Mouse (Mus musculus): ENCODE measurements around the gene Rasl12. TPM values are rescaled to one million over a fixed set of nuclear protein-coding genes. Genes with fewer than 3 reads are reported as not detected.

Gene Rasl12
- polyA plus RNA-seq, 1 experiment from 2014 or later, result 2.5 TPM

DNA sequence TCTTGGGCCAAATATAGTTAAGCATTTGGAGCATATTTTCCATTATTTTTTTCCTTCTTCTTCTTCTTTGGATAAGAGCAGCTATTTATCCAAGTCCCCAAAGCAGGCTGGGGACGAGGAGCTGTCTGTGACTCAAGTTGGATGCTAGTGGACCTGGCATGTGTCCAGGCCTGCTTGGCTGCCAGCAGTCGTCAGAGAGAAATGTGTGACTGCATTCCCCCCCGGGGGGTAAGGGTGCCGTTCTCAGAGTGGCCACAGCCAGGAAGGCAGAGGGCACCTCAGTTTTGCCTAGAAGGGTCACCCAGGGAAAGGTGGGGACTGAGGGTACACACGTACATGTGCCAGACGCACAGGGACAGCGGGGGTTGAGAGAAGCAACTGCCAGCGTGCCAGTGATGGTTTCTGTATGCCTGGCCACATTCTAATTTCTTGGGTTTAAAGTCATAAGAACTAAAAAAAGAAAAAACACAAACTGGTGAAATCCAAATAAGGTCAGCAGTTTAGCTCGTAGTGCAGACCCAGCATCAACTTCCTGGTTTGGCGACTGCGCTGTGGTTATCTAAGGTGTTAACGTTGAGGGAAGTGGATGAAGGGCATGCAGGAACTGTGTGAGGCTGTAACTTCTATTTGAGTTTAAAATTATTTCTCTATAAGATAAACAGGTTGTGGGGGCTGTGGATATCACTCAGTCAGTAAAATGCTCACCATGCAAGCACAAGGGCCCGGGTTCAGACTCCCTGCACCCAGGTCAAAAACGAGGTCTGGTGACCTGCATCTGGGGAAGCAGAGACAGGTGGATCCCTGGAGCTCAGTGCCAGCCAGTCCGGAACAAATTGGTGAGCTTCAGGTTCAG, 6.3 kb downstream of the Rasl12 start:
- Histone ChIP-seq H3K9ac (ENCODE audit: low read depth, low read length) (no peak overlapping the region), H3K4me1 (ENCODE audit: control insufficient read depth, insufficient read depth, low read length) (no peaks in the 10 kb centered on the region; the same call in 1 of the 2 replicates), H3K9me3 (replicated peaks; ENCODE audit: control insufficient read depth, low read length) (no peaks in the 10 kb centered on the region), H3K4me2 (no peak overlapping the region), H3K27me3 (ENCODE audit: control insufficient read depth, insufficient read depth, low read length) (no peaks in the 10 kb centered on the region), H3K4me3 (ENCODE audit: low read depth, low read length) (no peak overlapping the region), H3K27ac (ENCODE audit: low read depth, low read length) (no peak overlapping the region), H3K36me3 (ENCODE audit: control insufficient read depth, insufficient read depth, low read length) (no peaks in the 10 kb centered on the region)
- ATAC-seq (replicated peaks; ENCODE audit: insufficient number of reproducible peaks, low FRiP score, low TSS enrichment), result no peak
- 54% methylated on average over 15 of the region's 15 CpGs for WGBS (ENCODE audit: insufficient replicate concordance)

GRCm38 (mm10) chr9:65405184-65405449, 6.8 kb downstream of the Rasl12 start:
- Histone ChIP-seq H3K9me3 (replicated peaks; ENCODE audit: control insufficient read depth, low read length) (no peaks in the 10 kb centered on the region), H3K9ac (ENCODE audit: low read depth, low read length) (no peak overlapping the region), H3K27ac (ENCODE audit: low read depth, low read length) (no peak overlapping the region), H3K4me2 (no peak overlapping the region), H3K4me1 (ENCODE audit: control insufficient read depth, insufficient read depth, low read length) (no peaks in the 10 kb centered on the region; the same call in 1 of the 2 replicates), H3K4me3 (ENCODE audit: low read depth, low read length) (no peak overlapping the region), H3K27me3 (ENCODE audit: control insufficient read depth, insufficient read depth, low read length) (no peaks in the 10 kb centered on the region), H3K36me3 (ENCODE audit: control insufficient read depth, insufficient read depth, low read length) (no peaks in the 10 kb centered on the region)
- 73% methylated on average over 2 of the region's 2 CpGs for WGBS (ENCODE audit: insufficient replicate concordance)
- ATAC-seq (replicated peaks; ENCODE audit: insufficient number of reproducible peaks, low FRiP score, low TSS enrichment), result no peak

- Histone ChIP-seq H3K36me3 (ENCODE audit: control insufficient read depth, insufficient read depth, low read length) (no peaks in the 10 kb centered on the region), H3K27ac (ENCODE audit: low read depth, low read length) (no peak overlapping the region), H3K9ac (ENCODE audit: low read depth, low read length) (no peak overlapping the region), H3K9me3 (replicated peaks; ENCODE audit: control insufficient read depth, low read length) (no peaks in the 10 kb centered on the region), H3K4me2 (no peak overlapping the region), H3K4me1 (ENCODE audit: control insufficient read depth, insufficient read depth, low read length) (no peaks in the 10 kb centered on the region; the same call in 1 of the 2 replicates), H3K4me3 (ENCODE audit: low read depth, low read length) (no peak overlapping the region), H3K27me3 (ENCODE audit: control insufficient read depth, insufficient read depth, low read length) (no peaks in the 10 kb centered on the region)
- no peak for ATAC-seq (replicated peaks; ENCODE audit: insufficient number of reproducible peaks, low FRiP score, low TSS enrichment)
- WGBS (ENCODE audit: insufficient replicate concordance), result 72% methylated on average over 5 of the region's 5 CpGs
Measured at GRCm38 (mm10) chr9:65407327-65407726, 9.0 kb downstream of the Rasl12 start.

- Histone ChIP-seq H3K4me1 (ENCODE audit: control insufficient read depth, insufficient read depth, low read length) (no peaks in the 10 kb centered on the region; the same call in 1 of the 2 replicates), H3K4me3 (ENCODE audit: low read depth, low read length) (no peak overlapping the region), H3K9me3 (replicated peaks; ENCODE audit: control insufficient read depth, low read length) (no peaks in the 10 kb centered on the region), H3K27me3 (ENCODE audit: control insufficient read depth, insufficient read depth, low read length) (no peaks in the 10 kb centered on the region), H3K36me3 (ENCODE audit: control insufficient read depth, insufficient read depth, low read length) (no peaks in the 10 kb centered on the region), H3K9ac (ENCODE audit: low read depth, low read length) (no peak overlapping the region), H3K27ac (ENCODE audit: low read depth, low read length) (no peak overlapping the region), H3K4me2 (no peak overlapping the region)
- 77% methylated on average over 3 of the region's 3 CpGs for WGBS (ENCODE audit: insufficient replicate concordance)
- no peak for ATAC-seq (replicated peaks; ENCODE audit: insufficient number of reproducible peaks, low FRiP score, low TSS enrichment)
Measured at GRCm38 (mm10) chr9:65407861-65408260, 9.6 kb downstream of the Rasl12 start.

DNA sequence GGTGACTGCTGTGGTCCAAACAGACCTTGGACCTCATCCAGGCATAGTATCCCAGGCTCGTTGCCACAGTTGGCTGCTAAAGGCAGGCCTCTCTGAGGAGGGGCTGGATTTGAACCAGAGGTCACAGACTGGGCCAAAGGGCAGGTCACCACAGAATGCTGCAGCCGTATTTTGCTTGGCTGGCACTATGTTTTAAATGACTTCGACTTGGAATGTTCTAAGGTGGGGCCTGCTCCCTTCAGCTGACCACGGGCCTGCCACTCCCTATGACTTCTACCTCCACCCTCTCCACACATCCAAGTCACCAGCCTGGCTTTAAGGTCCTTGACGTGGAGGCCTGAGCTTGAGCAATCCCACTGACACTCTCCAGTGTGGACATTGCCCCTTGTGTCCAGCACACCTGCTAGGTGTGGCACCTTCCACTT, 10.6 kb downstream of the Rasl12 start:
- H3K9me3 ChIP-seq (replicated peaks; ENCODE audit: control insufficient read depth, low read length), result no peaks in the 10 kb centered on the region
- 64% methylated on average over 5 of the region's 5 CpGs for WGBS (ENCODE audit: insufficient replicate concordance)
- H3K9ac ChIP-seq (ENCODE audit: low read depth, low read length), result no peak overlapping the region
- no peak overlapping the region for H3K27ac ChIP-seq (ENCODE audit: low read depth, low read length)
- ATAC-seq (replicated peaks; ENCODE audit: insufficient number of reproducible peaks, low FRiP score, low TSS enrichment), result no peak
- no peaks in the 10 kb centered on the region; the same call in 1 of the 2 replicates for H3K4me1 ChIP-seq (ENCODE audit: control insufficient read depth, insufficient read depth, low read length)
- H3K4me3 ChIP-seq (ENCODE audit: low read depth, low read length), result no peak overlapping the region
- H3K27me3 ChIP-seq (ENCODE audit: control insufficient read depth, insufficient read depth, low read length), result no peaks in the 10 kb centered on the region
- no peak overlapping the region for H3K4me2 ChIP-seq
- no peaks in the 10 kb centered on the region for H3K36me3 ChIP-seq (ENCODE audit: control insufficient read depth, insufficient read depth, low read length)

DNA sequence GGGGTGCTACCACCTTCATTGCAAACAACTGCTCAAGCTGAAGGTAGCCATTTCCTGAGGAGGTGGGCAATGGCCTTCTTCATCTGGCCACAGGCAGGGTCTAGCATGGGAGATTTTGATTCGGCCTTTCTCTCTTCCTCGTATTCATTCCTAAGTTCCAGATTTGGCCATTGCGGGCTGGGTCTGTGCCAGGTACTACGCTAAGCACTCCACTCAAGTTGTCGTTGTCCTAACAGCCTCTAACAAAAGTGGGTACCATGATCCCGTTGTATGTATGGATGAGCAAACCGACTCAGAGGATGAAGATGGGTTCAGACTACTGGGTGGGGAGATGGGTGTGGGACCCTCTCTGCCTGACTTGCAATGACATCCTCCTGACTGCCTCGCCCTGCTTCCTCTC, 12.1 kb downstream of the Rasl12 start:
- no peaks in the 10 kb centered on the region for H3K4me1 ChIP-seq (ENCODE audit: control insufficient read depth, insufficient read depth, low read length)
- no peak overlapping the region for H3K4me3 ChIP-seq (ENCODE audit: low read depth, low read length)
- no peak overlapping the region for H3K4me2 ChIP-seq
- WGBS (ENCODE audit: insufficient replicate concordance), result 92% methylated on average over 8 of the region's 8 CpGs
- no peaks in the 10 kb centered on the region for H3K36me3 ChIP-seq (ENCODE audit: control insufficient read depth, insufficient read depth, low read length)
- H3K27ac ChIP-seq (ENCODE audit: low read depth, low read length), result no peak overlapping the region
- no peaks in the 10 kb centered on the region for H3K27me3 ChIP-seq (ENCODE audit: control insufficient read depth, insufficient read depth, low read length)
- no peaks in the 10 kb centered on the region for H3K9me3 ChIP-seq (replicated peaks; ENCODE audit: control insufficient read depth, low read length)
- no peak overlapping the region for H3K9ac ChIP-seq (ENCODE audit: low read depth, low read length)
- no peak for ATAC-seq (replicated peaks; ENCODE audit: insufficient number of reproducible peaks, low FRiP score, low TSS enrichment)

DNA sequence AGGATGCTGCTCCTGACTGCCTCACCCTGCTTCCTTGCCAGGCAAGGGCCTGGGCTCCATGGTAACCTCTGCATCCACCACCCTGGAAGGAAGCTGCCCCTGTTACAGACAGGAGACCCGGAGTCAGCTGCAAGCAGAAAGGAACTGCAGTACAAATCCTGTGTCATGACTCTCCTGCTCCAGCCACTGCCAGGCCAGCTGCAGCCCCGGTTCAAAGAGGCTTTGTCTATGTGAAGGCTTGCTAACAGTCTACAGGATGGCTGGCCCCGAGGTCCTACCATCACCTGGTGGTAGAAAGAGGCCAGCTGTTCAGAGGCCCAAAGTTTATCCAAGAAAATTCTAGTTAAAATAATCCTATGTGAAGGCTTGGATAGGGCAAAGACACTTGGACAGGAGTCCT, 13.0 kb downstream of the Rasl12 start:
- Histone ChIP-seq H3K9ac (ENCODE audit: low read depth, low read length) (no peak overlapping the region), H3K27me3 (ENCODE audit: control insufficient read depth, insufficient read depth, low read length) (no peaks in the 10 kb centered on the region), H3K4me2 (no peak overlapping the region), H3K27ac (ENCODE audit: low read depth, low read length) (no peak overlapping the region), H3K4me3 (ENCODE audit: low read depth, low read length) (no peak overlapping the region), H3K9me3 (replicated peaks; ENCODE audit: control insufficient read depth, low read length) (no peaks in the 10 kb centered on the region), H3K4me1 (ENCODE audit: control insufficient read depth, insufficient read depth, low read length) (no peaks in the 10 kb centered on the region), H3K36me3 (ENCODE audit: control insufficient read depth, insufficient read depth, low read length) (no peaks in the 10 kb centered on the region)
- no peak for ATAC-seq (replicated peaks; ENCODE audit: insufficient number of reproducible peaks, low FRiP score, low TSS enrichment)
- WGBS (ENCODE audit: insufficient replicate concordance), result 69% methylated on average over 3 of the region's 3 CpGs

DNA sequence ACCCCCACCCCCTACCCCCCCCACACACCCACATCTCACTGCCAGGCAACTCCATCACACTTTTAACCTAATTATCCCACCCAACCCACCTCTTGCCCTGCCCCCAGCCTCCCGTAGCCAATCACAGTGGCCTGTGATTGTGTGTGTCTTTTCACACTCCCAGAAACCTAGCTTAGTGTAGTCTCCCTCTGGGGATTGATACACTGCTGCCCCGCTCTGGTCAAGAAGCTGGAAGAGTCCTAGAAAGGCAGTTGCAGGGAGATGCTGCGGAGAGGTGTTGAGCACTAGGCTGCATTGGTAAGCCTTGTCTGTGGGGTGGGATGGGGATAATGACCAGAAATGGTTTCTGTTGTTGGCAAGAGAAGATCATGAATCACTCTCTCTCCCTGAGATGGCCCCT, 19.4 kb downstream of the Rasl12 start:
- no peak overlapping the region for H3K9ac ChIP-seq (ENCODE audit: low read depth, low read length)
- no peak overlapping the region for H3K4me2 ChIP-seq
- H3K4me1 ChIP-seq (ENCODE audit: control insufficient read depth, insufficient read depth, low read length), result no peaks in the 10 kb centered on the region
- ATAC-seq (replicated peaks; ENCODE audit: insufficient number of reproducible peaks, low FRiP score, low TSS enrichment), result no peak
- H3K27ac ChIP-seq (ENCODE audit: low read depth, low read length), result no peak overlapping the region
- no peaks in the 10 kb centered on the region for H3K36me3 ChIP-seq (ENCODE audit: control insufficient read depth, insufficient read depth, low read length)
- WGBS (ENCODE audit: insufficient replicate concordance), result 42% methylated on average over 3 of the region's 3 CpGs
- H3K9me3 ChIP-seq (replicated peaks; ENCODE audit: control insufficient read depth, low read length), result no peaks in the 10 kb centered on the region
- no peaks in the 10 kb centered on the region for H3K27me3 ChIP-seq (ENCODE audit: control insufficient read depth, insufficient read depth, low read length)
- no peak overlapping the region for H3K4me3 ChIP-seq (ENCODE audit: low read depth, low read length)

- Histone ChIP-seq H3K4me3 (ENCODE audit: low read depth, low read length) (no peak overlapping the region), H3K4me1 (ENCODE audit: control insufficient read depth, insufficient read depth, low read length) (no peaks in the 10 kb centered on the region), H3K27ac (ENCODE audit: low read depth, low read length) (no peak overlapping the region), H3K9ac (ENCODE audit: low read depth, low read length) (no peak overlapping the region), H3K9me3 (replicated peaks; ENCODE audit: control insufficient read depth, low read length) (no peaks in the 10 kb centered on the region), H3K4me2 (no peak overlapping the region), H3K36me3 (ENCODE audit: control insufficient read depth, insufficient read depth, low read length) (no peaks in the 10 kb centered on the region), H3K27me3 (ENCODE audit: control insufficient read depth, insufficient read depth, low read length) (no peaks in the 10 kb centered on the region)
- ATAC-seq (replicated peaks; ENCODE audit: insufficient number of reproducible peaks, low FRiP score, low TSS enrichment), result no peak
- 63% methylated on average over 3 of the region's 3 CpGs for WGBS (ENCODE audit: insufficient replicate concordance)
Measured at GRCm38 (mm10) chr9:65419633-65420032, 21.3 kb downstream of the Rasl12 start.
